Mouse (Mus musculus) megakaryocyte, embryonic 14.5 days (primary cell): ENCODE measurements around the gene Zfp14.

Experiments used
- FLI1 ChIP-seq: IDR thresholded peaks from 2 replicates; pipeline ENCODE4 v1.6.1; 2012; ENCODE audit warnings: low read length, inconsistent platforms, mixed read lengths
- GATA1 ChIP-seq: IDR thresholded peaks from 3 replicates; pipeline ENCODE4 v1.6.1; 2012; ENCODE audit warnings: mixed read lengths, low read length, inconsistent platforms, borderline replicate concordance

DNA sequence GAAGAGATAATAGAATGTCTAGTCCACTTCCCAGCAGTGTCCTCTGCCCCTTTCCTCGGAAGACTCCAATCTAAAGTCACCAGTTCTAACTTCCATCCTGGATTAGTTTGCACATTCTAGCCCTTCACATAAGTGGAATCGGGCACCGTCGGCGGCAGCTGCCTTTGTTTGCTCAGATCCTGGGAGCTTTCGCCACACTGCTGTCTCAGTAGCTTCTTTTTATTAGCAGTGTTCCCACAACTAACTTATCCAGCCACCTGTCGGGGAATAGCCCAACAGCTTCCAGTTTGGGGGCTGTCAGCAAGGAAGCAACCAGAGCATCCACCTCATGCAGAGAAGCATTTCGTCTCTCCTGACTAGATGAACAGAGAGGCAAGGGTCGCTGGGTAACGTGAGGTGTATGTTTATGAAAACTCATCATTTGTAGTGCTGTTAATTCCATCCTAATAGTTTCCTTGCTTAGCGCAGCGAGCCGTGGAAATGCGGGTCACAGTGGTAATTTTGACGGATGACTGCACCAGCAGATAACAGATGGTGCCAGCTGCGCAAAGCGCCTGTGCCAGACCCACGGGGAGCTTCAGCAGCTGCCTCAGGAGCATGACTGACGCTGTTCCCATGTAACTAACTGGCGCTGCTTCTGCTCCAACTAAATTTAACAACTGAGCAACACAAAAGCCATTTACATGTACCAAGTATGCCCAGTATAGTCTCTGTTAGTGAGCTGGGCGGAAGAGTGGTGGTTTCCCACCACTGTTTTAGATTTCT lies 41.7 kb downstream of the Zfp14 start:
- no peak for TF ChIP-seq GATA1
- TF ChIP-seq FLI1: no peak
